Mouse (Mus musculus) stomach, postnatal 0 days (tissue): ENCODE data around the gene Snhg11. TPM values are rescaled to one million over a fixed set of nuclear protein-coding genes. Genes with fewer than 3 reads are reported as not detected.
A peak's percentile ranks its signal among the peaks of the same experiment; 100 is the strongest.

Experiments used
- ATAC-seq: fragments of 200-750 bp; cut with Nextera tagmentation; 2 replicates; pipeline ENCODE4 v1.8.0; 2017; ENCODE audit not compliant: low FRiP score, low TSS enrichment
- DNase-seq: peaks from one replicate; pipeline ENCODE4 v3.0.0-alpha.2; 2016; ENCODE audit warnings: low spot score
- H3K27ac ChIP-seq: fragments of 300-500 bp; sonication (generic); replicated peaks from 2 replicates; pipeline ENCODE4 v1.5.1; 2014; ENCODE audit warnings: mild to moderate bottlenecking, control low read depth
- H3K27me3 ChIP-seq: fragments of 300-500 bp; sonication (generic); 2 replicates; pipeline ENCODE4 v1.6.1; 2014; ENCODE audit warnings: low read length; ENCODE audit not compliant: control insufficient read depth, insufficient read depth
- H3K36me3 ChIP-seq: fragments of 300-500 bp; sonication (generic); 2 replicates; pipeline ENCODE4 v1.6.1; 2014; ENCODE audit warnings: low read length, mixed read lengths; ENCODE audit not compliant: control insufficient read depth, insufficient read depth
- H3K4me1 ChIP-seq: fragments of 300-500 bp; sonication (generic); replicated peaks from 2 replicates; pipeline ENCODE4 v1.6.1; 2014; ENCODE audit warnings: antibody characterized with exemption; ENCODE audit not compliant: control insufficient read depth, insufficient read depth
- H3K4me2 ChIP-seq: fragments of 300-500 bp; sonication (generic); replicated peaks from 2 replicates; pipeline ENCODE4 v1.6.1; 2014; ENCODE audit warnings: low read depth, mild to moderate bottlenecking, control low read depth, moderate library complexity
- H3K4me3 ChIP-seq: fragments of 300-500 bp; sonication (generic); 2 replicates; pipeline ENCODE4 v1.5.1; 2014; ENCODE audit warnings: low read depth, low read length, control low read depth
- H3K9ac ChIP-seq: fragments of 300-500 bp; sonication (generic); 2 replicates; pipeline ENCODE4 v1.6.1; 2014; ENCODE audit warnings: mild to moderate bottlenecking, low read length, control low read depth, mixed read lengths
- H3K9me3 ChIP-seq: fragments of 300-500 bp; sonication (generic); 2 replicates; pipeline ENCODE4 v1.6.1; 2016; ENCODE audit warnings: low read length; ENCODE audit not compliant: control insufficient read depth
- CTCF ChIP-seq: IDR thresholded peaks from 2 replicates; pipeline ENCODE4 v1.5.1; 2016; ENCODE audit warnings: antibody characterized with exemption, low read depth, mild to moderate bottlenecking, moderate library complexity
- EP300 ChIP-seq: optimal IDR thresholded peaks from 2 replicates; pipeline ENCODE3; 2016; ENCODE audit warnings: antibody characterized with exemption
- WGBS: fragments of 180-500 bp; shearing (Covaris S2); extraction: QIAGEN DNeasy Blood & Tissue Kit; methylation state at CpG from one replicate; pipeline ENCODE4 v1.1.7; 2014; 5-methylcytosine and 5-hydroxymethylcytosine counted together
- polyA plus RNA-seq: library from polyadenylated mRNA; unstranded; fragments of >200 nt; fragmentation: Nextera tagmentation; extraction: Ambion mirVana; gene quantifications from 2 replicates; pipeline ENCODE4 v1.2.1, GENCODE M21; 2015

The Snhg11 gene
- polyA plus RNA-seq, 1 experiment from 2014 or later: 3.7 TPM

DNA sequence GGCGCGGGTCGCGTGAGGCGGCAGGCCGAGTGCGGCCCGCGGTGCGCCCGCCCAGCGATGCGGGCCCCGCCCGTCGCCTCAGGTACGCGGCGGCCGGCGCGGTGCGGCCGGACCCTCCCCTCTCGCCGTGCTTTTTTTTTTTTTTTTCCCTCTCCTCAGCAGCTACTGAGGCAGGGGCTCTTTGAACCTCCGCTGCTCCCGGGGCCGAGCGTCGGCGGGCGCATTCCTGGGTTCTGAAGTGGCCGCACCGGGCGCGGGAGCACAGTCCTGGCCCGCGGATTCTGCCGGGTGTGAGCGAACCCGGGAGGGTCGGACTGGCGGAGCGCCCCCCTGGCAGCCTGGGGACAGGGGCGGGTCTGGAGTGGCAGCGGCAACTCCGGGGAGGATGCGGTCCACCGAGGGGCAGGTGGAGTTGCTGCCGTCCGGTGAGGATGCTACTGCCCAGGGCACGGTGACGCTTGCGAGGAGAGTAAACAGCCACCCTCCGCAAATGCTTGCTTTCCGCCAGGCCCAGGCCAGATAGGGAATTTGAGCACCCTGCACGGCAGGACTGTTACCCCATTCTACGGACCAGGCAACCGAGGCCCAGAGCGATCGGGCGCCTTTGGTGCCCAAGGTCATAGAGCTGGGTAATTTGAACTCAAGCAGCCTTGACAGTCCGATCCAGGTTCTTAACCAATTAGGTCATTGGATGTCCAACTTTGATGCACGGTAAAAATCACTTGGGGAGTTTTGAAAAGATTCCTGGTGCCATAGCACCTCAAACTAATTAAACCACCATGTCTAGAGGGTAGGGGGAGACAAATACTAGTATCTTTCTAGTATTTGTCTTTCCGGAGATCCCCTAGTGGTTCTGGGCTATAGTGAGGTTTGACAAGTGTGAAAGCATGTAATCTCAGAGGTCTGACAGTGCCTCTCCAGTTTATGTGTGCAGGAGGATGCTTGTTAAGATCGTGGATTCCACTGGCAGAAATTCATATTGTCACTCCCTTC is 34.9 kb downstream of the Snhg11 start:
- DNase-seq (peak; percentile 62), ATAC-seq (peak; percentile 41)
- TF ChIP-seq EP300 (no peak), CTCF (peak; percentile 30; the same call in 1 of the 2 replicates)
- Histone ChIP-seq H3K4me3 (peak overlapping the region; percentile 85), H3K27ac (peak overlapping the region; percentile 93), H3K36me3 (no peaks in the 10 kb centered on the region), H3K4me1 (0 out of 2 replicates have a peak, but pooled peaks cover 5% of the 10 kb centered on the region), H3K27me3 (no peaks in the 10 kb centered on the region), H3K4me2 (peak overlapping the region; percentile 90), H3K9me3 (no peaks in the 10 kb centered on the region), H3K9ac (peak overlapping the region; percentile 91)
- WGBS: 2% methylated on average over 42 of the region's 67 CpGs

DNA sequence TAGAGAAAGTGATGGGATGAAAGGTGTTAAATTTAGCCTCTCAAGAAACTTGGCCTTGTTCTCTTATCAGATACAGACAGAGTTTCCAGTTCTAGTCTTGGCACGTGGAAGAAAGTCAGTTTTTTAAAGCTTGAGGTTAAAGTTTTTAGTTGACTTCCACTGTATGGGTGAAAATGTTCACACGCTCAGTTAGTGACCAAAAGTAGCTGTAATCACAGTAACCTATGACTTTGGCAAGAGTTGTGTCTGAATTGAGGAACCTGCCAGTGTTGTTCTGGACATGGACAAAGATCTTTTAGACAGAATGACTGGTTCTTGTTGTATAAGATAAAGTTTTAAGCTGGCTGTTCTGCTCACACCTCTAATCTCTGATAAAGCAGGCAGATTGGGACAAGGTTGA is 37.8 kb downstream of the Snhg11 start:
- no peak for DNase-seq
- no peaks in the 10 kb centered on the region for H3K36me3 ChIP-seq
- no peaks in the 10 kb centered on the region for H3K9me3 ChIP-seq
- no peak for TF ChIP-seq EP300
- TF ChIP-seq CTCF: no peak
- H3K4me3 ChIP-seq: no peak overlapping the region
- no peaks in the 10 kb centered on the region for H3K27me3 ChIP-seq
- H3K27ac ChIP-seq: no peak overlapping the region
- H3K4me2 ChIP-seq: no peak overlapping the region
- 0 out of 2 replicates have a peak, but pooled peaks cover 5% of the 10 kb centered on the region for H3K4me1 ChIP-seq
- 64% methylated on average over 2 of the region's 2 CpGs for WGBS
- H3K9ac ChIP-seq: no peak overlapping the region
- ATAC-seq: no peak

DNA sequence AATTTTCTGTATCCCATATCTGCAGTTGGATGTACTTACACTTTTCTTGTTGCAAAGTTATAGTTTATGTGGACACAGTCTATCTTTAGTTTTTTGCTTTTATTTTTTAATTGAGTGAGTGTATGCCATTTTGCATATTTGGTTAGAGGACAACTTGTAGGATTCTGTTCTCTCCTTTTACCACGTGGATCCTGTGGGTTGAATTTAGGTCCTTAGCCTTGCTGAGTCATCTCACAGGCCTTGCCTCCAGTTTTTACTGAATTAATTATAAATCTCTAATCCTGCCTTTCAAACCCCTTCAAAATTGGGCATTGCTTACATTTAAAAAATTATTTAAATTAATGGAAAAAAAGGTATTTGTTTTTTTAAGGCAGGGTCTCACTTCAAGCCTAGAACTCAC is 40.4 kb downstream of the Snhg11 start:
- no peaks in the 10 kb centered on the region for H3K27me3 ChIP-seq
- no peak for DNase-seq
- no peak overlapping the region for H3K4me3 ChIP-seq
- WGBS: 65% methylated on average over 1 of the region's 1 CpGs
- no peaks in the 10 kb centered on the region for H3K9me3 ChIP-seq
- TF ChIP-seq CTCF (no peak), EP300 (no peak)
- no peak for ATAC-seq
- H3K4me2 ChIP-seq: no peak overlapping the region
- H3K27ac ChIP-seq: no peak overlapping the region
- no peak overlapping the region for H3K9ac ChIP-seq
- H3K4me1 ChIP-seq: 0 out of 2 replicates have a peak, but pooled peaks cover under 1% of the 10 kb centered on the region
- H3K36me3 ChIP-seq: no peaks in the 10 kb centered on the region

DNA sequence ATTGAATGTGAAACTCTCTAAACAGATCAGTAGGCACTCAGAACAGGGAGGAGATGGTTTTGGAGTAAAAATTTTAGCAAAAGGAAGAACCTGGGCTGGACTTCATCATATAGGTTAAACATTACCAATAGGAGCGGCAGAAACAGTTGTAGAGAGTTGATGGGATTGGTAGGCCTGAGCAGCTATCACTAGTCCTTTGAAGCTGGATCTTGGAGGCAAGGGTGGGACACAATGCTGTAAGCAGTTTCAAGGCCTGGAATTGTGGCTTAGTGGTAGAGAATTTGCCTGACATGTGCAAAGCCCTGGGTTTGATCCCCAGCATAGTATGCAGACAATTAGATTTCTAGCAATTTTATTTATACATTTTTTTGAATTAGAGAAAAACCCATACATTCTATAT is 43.2 kb downstream of the Snhg11 start:
- DNase-seq (no peak), ATAC-seq (no peak)
- no peaks in the 10 kb centered on the region for H3K9me3 ChIP-seq
- no peak overlapping the region for H3K9ac ChIP-seq
- TF ChIP-seq EP300: no peak
- no peak for TF ChIP-seq CTCF
- H3K36me3 ChIP-seq: peaks cover 3% of the 10 kb centered on the region; the same call in 1 of the 2 replicates
- WGBS: 73% methylated on average over 1 of the region's 1 CpGs
- H3K27ac ChIP-seq: no peak overlapping the region
- H3K4me3 ChIP-seq: no peak overlapping the region
- H3K4me2 ChIP-seq: no peak overlapping the region
- H3K27me3 ChIP-seq: no peaks in the 10 kb centered on the region
- no peaks in the 10 kb centered on the region for H3K4me1 ChIP-seq

Other genes with a start within 250 kb of the Snhg11 start
- 109 and 114 TPM in 2 replicates for gene Tgm2, start 229.2 kb upstream of the Snhg11 start, polyA plus RNA-seq
- gene D630003M21Rik, start 146.4 kb upstream of the Snhg11 start, polyA plus RNA-seq: 1.7 TPM in 2 replicates
- not detected in 2 replicates for gene Bpi, start 117.5 kb upstream of the Snhg11 start, polyA plus RNA-seq
- gene Lbp, start 69.1 kb upstream of the Snhg11 start, polyA plus RNA-seq: 3.1 and 3.4 TPM in 2 replicates
- gene Ralgapb, start 34.2 kb downstream of the Snhg11 start, polyA plus RNA-seq: 11.4 and 14.1 TPM in 2 replicates
- 2.3 and 2.9 TPM in 2 replicates for gene Adig, start 127.0 kb downstream of the Snhg11 start, polyA plus RNA-seq
- gene Arhgap40, start 137.2 kb downstream of the Snhg11 start, polyA plus RNA-seq: 11.4 and 12.7 TPM in 2 replicates
- gene Slc32a1, start 235.1 kb downstream of the Snhg11 start, polyA plus RNA-seq: not detected in 2 replicates
- gene Actr5, start 249.2 kb downstream of the Snhg11 start, polyA plus RNA-seq: 5.1 and 5.2 TPM in 2 replicates